Mouse (Mus musculus): ENCODE measurements around the gene Kcnj16.

DNA sequence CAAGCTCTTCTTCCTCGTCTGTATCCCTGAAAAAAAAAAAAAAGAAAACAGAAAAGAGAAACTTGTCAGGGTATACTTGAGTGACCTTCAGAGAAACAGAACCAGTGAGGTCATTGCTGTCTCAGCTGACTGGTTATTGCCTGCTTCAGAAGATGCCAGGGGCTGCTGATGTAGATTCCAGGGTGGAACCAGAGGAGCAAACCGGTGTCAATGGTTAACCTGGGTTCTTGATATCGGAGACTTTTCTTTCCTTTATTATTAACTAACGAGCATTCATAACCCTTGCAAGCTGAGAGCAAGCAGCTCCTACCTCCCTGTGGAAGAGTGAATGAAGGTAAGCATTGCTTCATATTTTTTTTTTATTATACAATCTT, at the start of gene Kcnj16:
- no peak for TF ChIP-seq CTCF (IDR thresholded peaks at IDR 0.05; ENCODE audit: low read depth, low read length)
- TF ChIP-seq POLR2A (IDR thresholded peaks at IDR 0.05; ENCODE audit: extremely low read depth, insufficient read depth, low read length): no peak
